Mouse (Mus musculus): Measurements from ENCODE around the gene Guca2b. TPM values are rescaled to one million over a fixed set of nuclear protein-coding genes. Genes with fewer than 3 reads are reported as not detected.

Gene Guca2b
- polyA plus RNA-seq, 1 experiment = not detected

GRCm38 (mm10) chr4:119627317-119627716 lies 31.4 kb downstream of the Guca2b start:
- Histone ChIP-seq H3K36me3 (ENCODE audit: control insufficient read depth) (peaks cover 59% of the 10 kb centered on the region), H3K27me3 (ENCODE audit: control insufficient read depth) (no peaks in the 10 kb centered on the region), H3K4me1 (ENCODE audit: control insufficient read depth) (no peaks in the 10 kb centered on the region), H3K4me3 (replicated peaks) (no peak overlapping the region), H3K9me3 (ENCODE audit: control insufficient read depth, low read length) (no peaks in the 10 kb centered on the region)
- no peak for TF ChIP-seq TAL1 (IDR thresholded peaks at IDR 0.05; ENCODE audit: low read length)
- TF ChIP-seq GATA1 (IDR thresholded peaks at IDR 0.05; ENCODE audit: low read length) = no peak

- Histone ChIP-seq H3K27me3 (ENCODE audit: control insufficient read depth) (no peaks in the 10 kb centered on the region), H3K9me3 (ENCODE audit: control insufficient read depth, low read length) (no peaks in the 10 kb centered on the region), H3K36me3 (ENCODE audit: control insufficient read depth) (peaks cover 63% of the 10 kb centered on the region), H3K4me1 (ENCODE audit: control insufficient read depth) (no peaks in the 10 kb centered on the region), H3K4me3 (replicated peaks) (no peak overlapping the region)
- TF ChIP-seq GATA1 (IDR thresholded peaks at IDR 0.05; ENCODE audit: low read length) (no peak), TAL1 (IDR thresholded peaks at IDR 0.05; ENCODE audit: low read length) (no peak)
Observed at GRCm38 (mm10) chr4:119626876-119627275, 31.9 kb downstream of the Guca2b start.

- Histone ChIP-seq H3K4me1 (ENCODE audit: control insufficient read depth) (no peaks in the 10 kb centered on the region), H3K4me3 (replicated peaks) (no peak overlapping the region), H3K27me3 (ENCODE audit: control insufficient read depth) (no peaks in the 10 kb centered on the region), H3K9me3 (ENCODE audit: control insufficient read depth, low read length) (no peaks in the 10 kb centered on the region), H3K36me3 (ENCODE audit: control insufficient read depth) (peaks cover 66% of the 10 kb centered on the region)
- TF ChIP-seq GATA1 (IDR thresholded peaks at IDR 0.05; ENCODE audit: low read length) = no peak
- TF ChIP-seq TAL1 (IDR thresholded peaks at IDR 0.05; ENCODE audit: low read length) = no peak
Observed at GRCm38 (mm10) chr4:119626081-119626645, 32.6 kb downstream of the Guca2b start.

GRCm38 (mm10) chr4:119614724-119615123 lies 44.0 kb downstream of the Guca2b start:
- no peaks in the 10 kb centered on the region for H3K27me3 ChIP-seq (ENCODE audit: control insufficient read depth)
- H3K4me1 ChIP-seq (ENCODE audit: control insufficient read depth) = peaks cover 2% of the 10 kb centered on the region; the same call in 1 of the 2 replicates
- peaks cover 18% of the 10 kb centered on the region for H3K36me3 ChIP-seq (ENCODE audit: control insufficient read depth)
- TF ChIP-seq TAL1 (IDR thresholded peaks at IDR 0.05; ENCODE audit: low read length) = no peak
- TF ChIP-seq GATA1 (IDR thresholded peaks at IDR 0.05; ENCODE audit: low read length) = no peak
- no peaks in the 10 kb centered on the region for H3K9me3 ChIP-seq (ENCODE audit: control insufficient read depth, low read length)
- no peak overlapping the region for H3K4me3 ChIP-seq (replicated peaks)

GRCm38 (mm10) chr4:119614078-119614477 lies 44.7 kb downstream of the Guca2b start:
- H3K4me3 ChIP-seq (replicated peaks) = no peak overlapping the region
- peaks cover 12% of the 10 kb centered on the region for H3K36me3 ChIP-seq (ENCODE audit: control insufficient read depth)
- H3K4me1 ChIP-seq (ENCODE audit: control insufficient read depth) = peaks cover 8% of the 10 kb centered on the region
- no peaks in the 10 kb centered on the region for H3K27me3 ChIP-seq (ENCODE audit: control insufficient read depth)
- H3K9me3 ChIP-seq (ENCODE audit: control insufficient read depth, low read length) = no peaks in the 10 kb centered on the region
- TF ChIP-seq TAL1 (IDR thresholded peaks at IDR 0.05; ENCODE audit: low read length) (no peak), GATA1 (IDR thresholded peaks at IDR 0.05; ENCODE audit: low read length) (no peak)

- TF ChIP-seq TAL1 (IDR thresholded peaks at IDR 0.05; ENCODE audit: low read length) (no peak), GATA1 (IDR thresholded peaks at IDR 0.05; ENCODE audit: low read length) (no peak)
- H3K36me3 ChIP-seq (ENCODE audit: control insufficient read depth) = peaks cover 7% of the 10 kb centered on the region
- H3K27me3 ChIP-seq (ENCODE audit: control insufficient read depth) = no peaks in the 10 kb centered on the region
- H3K9me3 ChIP-seq (ENCODE audit: control insufficient read depth, low read length) = no peaks in the 10 kb centered on the region
- H3K4me1 ChIP-seq (ENCODE audit: control insufficient read depth) = peaks cover 12% of the 10 kb centered on the region
- H3K4me3 ChIP-seq (replicated peaks) = no peak overlapping the region
Observed at GRCm38 (mm10) chr4:119609488-119609887, 49.3 kb downstream of the Guca2b start.

Other genes starting within 250 kb of the Guca2b start
- gene Ccdc30, start 243.4 kb downstream of the Guca2b start, polyA plus RNA-seq (2012) = not detected in 2 replicates
- gene Ppcs, start 236.5 kb downstream of the Guca2b start, polyA plus RNA-seq (2012) = 0.11 and 0.17 TPM in 2 replicates
- gene Zmynd12, start 236.1 kb downstream of the Guca2b start, polyA plus RNA-seq (2012) = not detected in 2 replicates
- not detected in 2 replicates for gene Rimkla, start 166.3 kb downstream of the Guca2b start, polyA plus RNA-seq (2012)
- 0.27 and 0.28 TPM in 2 replicates for gene Foxj3, start 122.0 kb downstream of the Guca2b start, polyA plus RNA-seq (2012)
- gene Frg2f1, start 119.4 kb downstream of the Guca2b start, polyA plus RNA-seq (2012) = 0.12 and 0.25 TPM in 2 replicates
- gene Guca2a, start 21.2 kb downstream of the Guca2b start, polyA plus RNA-seq (2012) = not detected in 2 replicates
- 0.01 and 0.02 TPM in 2 replicates for gene Hivep3, start 74.8 kb upstream of the Guca2b start, polyA plus RNA-seq (2012)

Measured in erythroblast, embryonic 14.5 days (primary cell).